Mouse (Mus musculus) cerebellum, postnatal 4 days (tissue): ENCODE measurements around the gene Zfp706.
A peak's percentile ranks its signal among the peaks of the same experiment; 100 is the strongest.

Experiments
- DNase-seq, 2 experiments: peaks; one replicate each; pipeline ENCODE4 v3.0.0; 2022; ENCODE audit warnings: low spot score in 2 of 2, mixed read lengths in 1 of 2

Zfp706 gene

DNA sequence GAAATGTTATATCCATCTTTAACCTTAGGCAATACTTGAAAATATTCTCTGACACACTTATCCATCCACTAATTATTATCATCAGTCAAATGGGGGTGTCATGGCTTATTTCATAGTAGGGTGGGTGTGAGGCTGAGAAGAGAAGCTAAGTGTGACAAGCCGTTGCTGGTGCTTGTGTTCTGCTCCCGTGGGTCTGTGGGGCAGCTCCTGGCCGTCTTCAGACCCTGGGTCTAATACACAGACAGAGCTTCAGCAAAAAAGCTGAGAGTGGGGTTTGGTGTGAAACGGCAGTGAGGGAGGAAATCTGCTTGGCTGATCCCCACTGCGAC is 28.4 kb downstream of the Zfp706 start:
- no peak for DNase-seq

DNA sequence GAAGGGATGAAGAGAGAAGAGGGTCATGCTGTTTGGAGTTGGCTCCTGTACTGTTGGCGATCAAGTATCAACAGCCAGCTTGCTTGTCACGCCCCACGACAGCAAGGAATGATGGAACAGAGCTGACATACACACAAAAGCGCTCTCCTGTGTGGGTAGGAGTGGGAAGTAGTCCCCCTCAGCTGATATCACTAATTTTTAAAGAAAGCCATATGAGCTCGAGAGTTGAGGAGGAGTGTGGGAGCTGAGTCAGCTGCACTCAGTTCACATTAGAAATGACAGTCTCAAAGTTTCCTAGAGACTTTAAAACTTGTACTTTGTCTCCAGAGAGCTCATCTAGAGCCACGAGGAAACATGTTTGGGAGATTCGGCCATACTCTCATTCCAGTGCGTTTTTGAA is 29.8 kb downstream of the Zfp706 start:
- DNase-seq: no peak

DNA sequence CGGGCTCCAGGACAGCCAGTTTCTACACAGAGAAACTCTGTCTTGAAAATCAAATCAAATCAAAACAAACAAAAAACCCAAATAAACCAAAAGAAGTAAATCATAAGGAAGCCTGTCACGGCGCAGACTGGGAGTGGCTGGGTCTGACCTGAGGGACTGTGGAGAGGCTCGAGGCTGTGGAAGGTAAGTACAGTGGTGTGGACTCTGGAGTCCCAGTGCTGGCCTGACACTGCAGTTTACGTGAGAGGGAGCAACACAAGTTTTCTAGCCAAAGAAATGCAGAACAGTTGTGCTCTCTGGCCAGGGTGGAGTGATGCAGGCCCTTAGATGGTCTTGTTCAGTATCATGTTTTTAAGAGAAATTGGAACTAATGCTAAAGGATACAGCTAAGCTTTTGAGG is 31.9 kb downstream of the Zfp706 start:
- DNase-seq: no peak

DNA sequence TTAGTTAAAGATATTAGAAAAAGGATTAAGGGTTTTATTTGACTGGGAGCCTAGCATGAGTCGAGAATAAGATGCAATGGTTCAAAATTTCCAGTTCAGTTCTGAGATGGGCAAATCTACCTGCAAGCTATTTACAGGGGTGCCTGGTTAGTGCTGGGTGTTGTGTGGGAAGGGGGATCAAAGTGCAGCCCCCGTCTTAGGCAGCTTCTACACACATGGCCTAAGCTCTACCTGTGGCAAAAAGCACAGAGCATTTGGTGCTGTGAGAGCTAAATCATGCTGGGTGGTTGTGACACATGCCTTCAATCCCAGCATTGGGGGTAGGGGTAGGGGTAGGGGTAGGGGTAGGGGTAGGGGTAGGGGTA is 32.3 kb downstream of the Zfp706 start:
- no peak for DNase-seq

DNA sequence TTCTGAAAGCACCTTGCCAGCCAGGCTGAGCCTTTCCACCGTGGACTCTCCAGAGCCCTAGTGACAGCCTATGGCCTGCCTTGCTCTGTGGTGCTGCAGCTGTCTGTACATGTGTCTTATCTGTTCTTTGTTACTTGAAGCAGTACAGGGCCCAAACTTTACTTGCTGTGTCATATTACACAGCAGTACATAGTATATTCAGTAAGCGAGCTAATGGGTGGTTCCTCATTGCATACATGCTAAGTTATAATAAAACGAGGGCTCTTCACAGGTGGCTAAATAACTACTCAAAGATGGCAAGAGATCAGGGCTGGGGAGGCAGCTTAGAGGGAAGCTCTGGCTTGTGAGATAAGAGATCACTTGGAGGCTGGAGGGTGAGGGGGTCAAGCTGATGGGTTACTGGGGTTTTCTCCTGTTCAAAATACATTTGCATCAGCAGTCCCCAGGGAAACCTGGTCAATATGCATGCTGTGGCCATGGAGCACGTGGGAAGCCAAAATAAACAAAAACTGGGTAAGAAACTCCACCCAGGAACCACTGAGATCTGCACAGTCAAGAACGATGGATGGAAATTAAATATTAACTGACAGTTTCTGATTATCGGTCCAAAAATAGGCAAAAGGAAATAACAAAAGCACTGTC is 32.8 kb downstream of the Zfp706 start:
- no peak for DNase-seq

DNA sequence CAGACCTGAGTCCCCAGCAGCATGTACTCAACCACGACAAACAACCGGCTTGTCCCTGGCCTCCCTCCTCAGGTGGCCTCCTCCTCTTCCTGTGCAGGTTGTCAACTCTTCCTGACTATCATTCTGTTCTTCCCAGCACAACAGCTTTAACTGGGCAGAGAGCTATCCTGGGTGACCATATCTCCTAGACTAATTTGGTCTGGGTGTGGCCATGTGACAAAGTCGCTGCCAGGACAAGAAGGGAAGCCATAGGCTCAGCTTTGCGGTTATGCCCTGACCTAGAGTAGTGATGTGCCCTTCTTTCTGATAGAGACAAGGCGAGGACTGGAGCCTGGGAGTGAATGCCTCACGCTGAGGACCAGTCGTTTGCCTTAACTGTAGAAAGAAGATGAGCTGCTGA is 33.9 kb downstream of the Zfp706 start:
- no peak for DNase-seq

DNA sequence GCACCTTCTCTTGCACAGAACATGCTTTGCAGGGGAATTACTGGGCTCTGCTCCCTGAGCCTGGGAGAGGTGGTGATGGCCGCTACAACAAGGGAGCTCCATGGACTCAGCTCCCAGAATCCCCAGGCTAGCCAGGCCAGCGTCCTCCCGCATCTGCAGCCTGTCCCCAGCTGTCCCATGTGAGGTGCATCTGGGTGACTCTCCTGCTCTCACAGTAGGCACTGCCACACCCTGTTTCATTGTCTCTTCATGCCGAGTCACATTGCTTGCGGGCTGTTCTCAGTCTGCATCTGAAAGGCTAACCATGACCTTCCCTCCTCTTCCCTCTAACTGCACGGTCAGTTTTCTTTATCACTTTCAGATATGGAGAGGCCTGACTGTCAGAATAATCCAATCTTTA is 34.3 kb downstream of the Zfp706 start:
- DNase-seq: no peak

DNA sequence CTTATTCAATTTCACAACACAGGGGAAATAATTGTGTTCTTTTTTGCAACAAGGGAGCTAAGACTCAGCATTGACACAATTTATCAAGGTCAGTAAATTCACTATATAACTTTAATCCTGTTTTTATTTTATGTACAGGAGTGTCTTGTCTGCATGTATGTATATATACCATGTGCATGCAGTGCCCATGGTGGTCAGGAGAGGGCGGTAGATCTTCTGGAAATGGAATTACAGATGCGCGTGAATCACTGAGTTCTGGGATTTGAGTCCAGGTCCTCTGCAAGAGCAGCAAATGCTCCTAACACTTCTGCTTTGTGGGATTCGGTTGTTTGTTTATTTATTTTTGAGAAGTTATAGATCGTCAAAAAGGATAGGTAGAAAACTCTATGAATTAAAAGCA is 37.8 kb downstream of the Zfp706 start:
- DNase-seq: no peak

DNA sequence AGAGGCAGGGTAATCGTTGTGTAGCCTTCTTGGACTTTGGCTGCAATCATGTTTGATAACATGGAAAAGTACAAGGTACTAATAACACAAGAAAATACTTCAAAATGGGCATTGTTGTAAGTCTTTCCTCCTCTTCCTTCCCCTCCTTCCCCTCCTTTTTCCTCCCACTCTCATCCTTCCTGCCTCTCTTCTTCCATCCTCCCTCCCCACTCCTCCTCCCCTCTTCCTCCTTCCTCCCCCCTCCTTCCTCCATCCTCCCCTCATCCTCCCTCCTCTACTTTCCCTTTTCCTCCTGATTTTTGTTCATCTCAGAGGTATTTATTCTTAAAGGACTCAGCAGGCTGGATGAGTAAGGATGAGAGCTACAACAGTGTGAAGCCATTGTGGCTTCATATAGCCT is 39.3 kb downstream of the Zfp706 start:
- DNase-seq: no peak

DNA sequence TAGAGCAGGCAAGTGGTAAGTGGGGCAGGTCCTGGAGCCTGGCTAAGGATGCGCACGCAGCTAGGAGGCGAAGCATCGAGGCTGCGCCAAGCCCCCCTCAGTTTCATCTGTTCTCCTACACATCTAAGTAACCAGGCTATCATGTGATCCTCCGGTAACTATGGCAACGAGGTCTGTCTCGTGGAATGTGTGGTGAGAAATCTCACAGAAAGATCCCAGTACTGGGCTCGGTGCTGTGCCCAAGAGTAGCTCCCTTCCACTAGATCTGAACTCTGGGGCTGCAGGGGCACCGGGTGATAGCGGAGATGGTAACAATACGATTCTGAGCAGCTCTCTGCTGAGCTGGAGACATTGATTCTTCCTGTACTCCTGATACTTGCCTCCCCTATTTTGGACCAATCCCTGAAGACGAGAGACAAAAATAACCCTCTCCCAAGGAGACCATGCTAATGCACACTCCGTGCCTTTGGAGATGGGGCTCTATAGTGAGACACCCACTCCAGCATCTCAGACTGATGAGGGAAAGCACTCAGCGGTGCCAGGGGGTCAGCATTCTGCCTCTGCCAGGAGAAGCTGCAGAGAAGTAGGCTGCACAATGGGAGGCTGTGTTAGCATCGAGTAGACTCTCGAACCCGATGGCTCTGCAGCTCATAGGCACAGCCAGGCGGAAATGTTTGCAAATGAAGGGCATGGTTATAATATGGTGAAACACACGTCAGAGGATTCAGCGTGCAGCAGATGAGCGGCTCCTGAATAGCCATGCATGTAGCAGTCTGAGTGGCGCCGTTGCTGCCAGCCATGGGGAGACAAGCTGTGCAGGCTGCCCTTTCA is 40.0 kb downstream of the Zfp706 start:
- peak; percentile 39 to 79 for DNase-seq

DNA sequence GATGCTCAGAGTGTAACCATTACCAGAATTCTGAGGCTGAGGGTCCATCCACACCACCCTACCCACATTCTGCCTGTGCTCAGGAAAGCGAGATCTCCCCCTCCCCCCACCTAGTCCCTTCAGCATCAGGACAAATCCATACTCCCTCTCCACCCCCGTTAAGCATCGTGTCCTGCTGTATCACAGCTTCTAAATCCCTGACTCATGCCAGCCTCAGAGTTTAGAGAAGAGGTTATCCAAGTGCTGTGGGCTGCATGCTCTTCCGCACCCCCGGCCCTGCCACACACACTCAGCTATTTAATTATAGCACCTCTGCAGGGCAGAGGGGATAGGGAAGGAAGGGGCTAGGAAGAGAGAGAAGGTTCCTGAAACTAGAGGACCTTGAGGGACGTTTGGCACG is 40.6 kb downstream of the Zfp706 start:
- DNase-seq: no peak

DNA sequence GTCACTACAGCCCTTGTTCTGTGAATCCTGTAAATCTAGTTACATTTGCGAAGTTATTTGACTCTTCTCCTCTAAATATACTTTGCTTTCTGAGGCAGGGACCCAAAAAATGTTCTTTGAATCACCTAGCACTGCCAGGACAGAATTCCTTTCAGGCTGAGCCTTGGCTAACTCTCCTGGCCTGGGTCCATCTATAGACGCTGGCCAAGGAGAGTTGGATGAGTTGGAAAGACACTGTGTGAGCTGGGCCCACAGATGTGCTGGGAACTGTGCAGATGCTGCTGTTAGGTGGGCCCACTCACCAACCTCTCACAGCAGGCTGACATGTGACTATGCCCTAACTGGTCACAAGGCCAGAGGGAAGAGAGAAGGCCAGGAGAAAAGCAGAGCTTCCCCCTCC is 41.1 kb downstream of the Zfp706 start:
- peak in 1 of 2 experiments; percentile 27 for DNase-seq

DNA sequence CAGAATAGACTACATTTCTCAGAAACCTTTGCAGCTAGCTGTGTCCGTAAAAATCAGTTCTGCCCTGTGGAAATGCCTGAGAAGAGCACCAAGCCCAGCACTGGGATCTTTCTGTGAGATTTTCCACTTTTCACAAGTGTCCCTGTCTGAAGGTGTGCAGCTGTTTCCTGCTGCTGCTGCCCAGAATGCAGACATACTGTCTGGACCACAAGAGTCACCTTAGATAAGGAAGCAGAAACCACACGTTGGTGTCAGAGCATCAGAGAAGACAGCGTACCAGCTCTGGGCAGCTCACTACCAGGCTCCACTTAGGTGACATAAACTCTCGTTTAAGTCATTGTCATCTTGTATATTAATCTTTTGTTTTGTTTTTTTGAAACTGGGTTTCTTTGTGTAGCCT is 41.8 kb downstream of the Zfp706 start:
- no peak for DNase-seq

DNA sequence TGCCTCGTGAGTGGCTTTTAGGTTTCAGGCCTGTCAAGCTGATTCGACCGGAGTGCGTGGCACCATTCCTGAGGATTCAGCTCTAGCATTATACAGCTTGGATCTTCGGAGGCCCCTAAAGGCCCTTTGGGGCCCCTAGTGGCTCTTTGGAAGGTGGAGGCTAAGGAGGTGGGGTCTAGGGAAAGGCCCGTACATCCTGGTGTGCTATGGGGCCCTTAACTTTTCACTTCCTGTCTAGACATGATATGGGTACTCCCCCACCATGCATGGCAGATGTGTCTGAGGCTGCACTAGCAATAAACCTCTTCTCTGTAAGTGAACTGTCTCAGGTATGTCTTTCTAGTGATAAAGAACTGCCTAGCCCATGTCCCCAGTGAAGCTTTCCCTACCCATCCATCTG is 44.6 kb downstream of the Zfp706 start:
- DNase-seq: no peak

DNA sequence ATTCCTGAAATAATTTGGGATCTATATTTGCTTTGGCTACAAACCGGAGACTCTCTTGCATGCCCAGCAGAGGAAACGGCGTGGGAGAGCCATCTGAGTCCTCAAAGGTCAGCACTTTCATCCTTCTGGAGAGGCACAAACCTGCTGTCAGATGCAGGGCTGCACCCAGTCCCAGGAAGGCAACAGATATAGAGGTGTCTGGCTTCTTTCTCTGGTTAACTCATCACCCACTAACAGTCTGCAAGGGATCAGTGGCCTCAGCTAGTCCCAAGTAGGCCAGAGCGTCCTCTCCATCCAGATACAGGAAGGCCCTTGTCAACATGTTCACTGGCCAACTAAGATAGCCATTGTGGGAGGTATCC is 46.7 kb downstream of the Zfp706 start:
- no peak for DNase-seq

DNA sequence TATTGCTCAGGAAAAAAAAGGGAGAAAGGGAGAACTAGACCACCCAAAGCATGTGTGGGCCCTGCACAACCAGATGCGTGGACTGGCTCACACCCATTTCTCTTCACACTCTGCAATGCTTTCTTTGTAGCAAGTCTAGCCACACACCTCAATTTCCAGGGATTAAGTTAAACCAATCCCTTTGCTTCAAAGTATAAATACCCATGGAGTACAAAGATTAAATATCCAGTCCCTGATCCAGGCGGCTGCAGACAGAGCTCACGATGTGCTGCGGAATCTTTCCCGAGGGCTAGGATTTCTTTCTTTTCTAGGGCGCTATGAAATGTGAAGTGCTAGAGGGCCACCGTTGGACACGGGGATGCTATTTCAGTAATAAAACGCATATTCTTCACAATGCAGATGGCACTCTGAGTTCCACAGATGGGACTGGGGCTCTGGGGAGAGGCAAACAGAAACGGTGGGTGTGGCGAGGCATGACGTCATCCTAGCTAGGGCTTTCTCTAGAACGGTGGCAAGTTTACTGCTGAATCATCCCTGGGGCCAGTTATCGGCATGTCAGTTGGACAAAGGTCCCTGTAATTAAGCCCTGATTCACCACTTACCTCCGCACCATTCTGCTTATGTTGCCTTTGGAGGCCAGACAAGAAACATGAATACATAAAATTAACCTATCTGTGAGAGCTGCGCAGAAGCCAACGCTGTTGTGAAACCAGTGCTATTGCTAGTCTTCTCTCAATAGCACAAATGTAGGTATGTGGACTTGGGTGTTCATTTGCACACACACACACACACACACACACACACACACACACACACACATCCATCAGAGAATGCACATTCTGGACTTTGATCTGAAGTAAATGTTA is 47.3 kb downstream of the Zfp706 start:
- peak in 1 of 2 experiments; percentile 42 for DNase-seq

DNA sequence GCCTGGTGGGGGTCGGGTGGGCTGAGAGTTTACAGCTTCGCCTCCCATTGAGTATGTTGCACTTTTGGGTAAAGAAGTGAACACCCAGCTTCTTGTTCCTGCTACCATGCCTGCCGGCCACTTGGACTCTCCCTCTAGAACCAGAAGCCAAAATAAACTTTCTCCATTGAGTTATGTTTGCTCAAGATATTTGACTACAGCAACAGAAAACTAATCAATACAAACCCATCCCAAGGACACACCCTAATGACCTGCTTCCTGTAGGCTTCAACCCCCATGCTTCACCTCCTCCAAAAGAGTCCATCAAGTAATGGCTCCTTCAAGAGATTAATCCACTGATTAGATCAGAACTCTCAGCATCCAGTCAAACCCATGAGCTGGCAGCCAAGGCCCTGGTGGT is 51.4 kb downstream of the Zfp706 start:
- no peak for DNase-seq

DNA sequence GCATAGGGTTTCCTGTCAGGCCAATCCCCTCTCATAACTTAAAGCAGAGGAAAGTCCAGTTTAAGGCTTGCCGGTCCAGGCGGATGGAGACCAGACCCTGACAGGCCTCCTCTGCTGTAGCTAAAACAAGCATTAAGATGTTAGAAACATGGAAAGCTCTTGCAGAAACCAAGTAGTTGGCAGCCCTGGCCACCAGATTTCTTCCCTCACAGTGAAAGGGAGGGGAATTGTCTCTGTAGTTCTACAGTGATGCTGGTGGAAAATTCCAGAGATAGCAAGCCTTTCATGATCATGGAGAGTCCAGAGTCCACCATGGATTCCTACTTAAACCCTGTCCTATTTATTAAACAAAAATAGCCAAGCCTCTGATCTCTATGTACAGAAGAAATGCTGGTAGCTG is 57.3 kb downstream of the Zfp706 start:
- no peak for DNase-seq

DNA sequence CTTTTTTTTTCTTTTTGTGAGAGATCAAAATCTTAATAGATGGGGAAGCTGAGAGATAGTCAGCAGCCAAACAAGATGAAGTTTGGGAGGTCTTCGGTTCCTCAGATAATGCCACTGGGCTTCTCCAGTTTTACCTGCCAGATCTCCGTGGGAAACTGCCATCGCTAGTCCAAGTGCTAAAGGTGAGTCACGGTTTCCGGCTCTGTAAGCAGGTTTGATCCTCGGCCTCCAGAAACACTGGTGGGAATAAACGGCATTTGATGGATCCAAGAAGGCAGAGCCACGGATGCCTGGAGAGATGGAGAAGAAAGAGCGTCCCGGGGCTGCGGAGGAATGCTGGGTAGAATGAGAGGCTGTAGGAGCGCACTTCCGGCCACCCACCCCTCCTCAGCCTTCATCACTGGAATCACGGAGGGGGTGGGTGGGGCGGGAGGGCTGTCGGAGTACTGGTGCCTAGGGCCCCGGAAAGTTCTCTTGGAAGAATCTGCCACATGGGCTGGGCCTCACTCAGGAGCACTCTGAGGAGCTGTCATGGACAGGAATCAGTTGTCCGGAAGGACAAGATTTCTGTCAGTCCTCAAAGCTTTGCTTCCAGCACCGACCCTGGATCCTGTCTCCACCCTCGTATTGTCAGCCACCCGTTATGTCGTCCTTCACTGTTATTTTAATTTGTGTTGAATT is 58.6 kb downstream of the Zfp706 start:
- no peak for DNase-seq
